Mouse (Mus musculus) limb, embryonic 11.5 days (tissue): ENCODE measurements at regions not wholly inside any gene's neighbourhood (a gene's known extent, or its start where the extent isn't known, plus 50 kb on each side); places are given as distances from the start of the nearest gene placed in this dataset.

Experiments
- ATAC-seq: fragments of 200-750 bp; cut with Nextera tagmentation; 2 replicates; pipeline ENCODE4 v1.8.0; 2017; ENCODE audit warnings: low read depth; ENCODE audit not compliant: insufficient number of reproducible peaks, low FRiP score, low TSS enrichment
- DNase-seq: peaks from one replicate; pipeline ENCODE4 v3.0.0-alpha.2; 2015; ENCODE audit warnings: low spot score
- H3K27ac ChIP-seq: fragments of 300-500 bp; sonication (generic); replicated peaks from 2 replicates; pipeline ENCODE4 v1.5.1; 2014; ENCODE audit warnings: low read depth, mild to moderate bottlenecking, low read length
- H3K27me3 ChIP-seq: fragments of 300-500 bp; sonication (generic); 2 replicates; pipeline ENCODE4 v1.6.1; 2014; ENCODE audit warnings: mild to moderate bottlenecking, low read length, mixed read lengths; ENCODE audit not compliant: control insufficient read depth, insufficient read depth
- H3K36me3 ChIP-seq: fragments of 300-500 bp; sonication (generic); 2 replicates; pipeline ENCODE4 v1.6.1; 2014; ENCODE audit warnings: mild to moderate bottlenecking, low read length, moderate library complexity, mixed read lengths; ENCODE audit not compliant: control insufficient read depth, insufficient read depth
- H3K4me1 ChIP-seq: fragments of 300-500 bp; sonication (generic); 2 replicates; pipeline ENCODE4 v1.6.1; 2014; ENCODE audit warnings: low read length, mixed read lengths; ENCODE audit not compliant: control insufficient read depth, insufficient read depth
- H3K4me2 ChIP-seq: fragments of 300-500 bp; sonication (generic); 2 replicates; pipeline ENCODE4 v1.6.1; 2014; ENCODE audit warnings: low read depth, mild to moderate bottlenecking, moderate library complexity; ENCODE audit not compliant: severe bottlenecking
- H3K4me3 ChIP-seq: fragments of 300-500 bp; sonication (generic); 2 replicates; pipeline ENCODE4 v1.5.1; 2014; ENCODE audit warnings: low read depth, low read length
- H3K9ac ChIP-seq: fragments of 300-500 bp; sonication (generic); 2 replicates; pipeline ENCODE4 v1.6.1; 2014; ENCODE audit warnings: mild to moderate bottlenecking, low read length
- H3K9me3 ChIP-seq: fragments of 300-500 bp; sonication (generic); 2 replicates; pipeline ENCODE4 v1.6.1; 2016; ENCODE audit warnings: low read length; ENCODE audit not compliant: control insufficient read depth
- WGBS: fragments of 180-500 bp; shearing (Covaris S2); extraction: QIAGEN DNeasy Blood & Tissue Kit; methylation state at CpG from one replicate; pipeline ENCODE4 v1.1.7; 2014; 5-methylcytosine and 5-hydroxymethylcytosine counted together

GRCm38 (mm10) chr16:39709387-39710039 is 274.6 kb upstream of the Lsamp start:
- no peak overlapping the region for H3K27ac ChIP-seq
- no peaks in the 10 kb centered on the region for H3K9me3 ChIP-seq
- no peaks in the 10 kb centered on the region for H3K4me1 ChIP-seq
- no peaks in the 10 kb centered on the region for H3K36me3 ChIP-seq
- H3K4me3 ChIP-seq, result no peak overlapping the region
- no peaks in the 10 kb centered on the region; the same call in 1 of the 2 replicates for H3K27me3 ChIP-seq
- WGBS, result 72% methylated on average over 10 of the region's 10 CpGs
- no peak overlapping the region for H3K9ac ChIP-seq
- ATAC-seq, result no peak
- no peak for DNase-seq
- no peak overlapping the region for H3K4me2 ChIP-seq

GRCm38 (mm10) chr16:39727586-39727985 is 256.6 kb upstream of the Lsamp start:
- H3K4me2 ChIP-seq, result no peak overlapping the region
- no peak overlapping the region for H3K4me3 ChIP-seq
- H3K36me3 ChIP-seq, result no peaks in the 10 kb centered on the region
- H3K9ac ChIP-seq, result no peak overlapping the region
- no peaks in the 10 kb centered on the region for H3K9me3 ChIP-seq
- WGBS, result 89% methylated on average over 4 of the region's 4 CpGs
- DNase-seq, result no peak
- no peak overlapping the region for H3K27ac ChIP-seq
- no peaks in the 10 kb centered on the region for H3K27me3 ChIP-seq
- no peaks in the 10 kb centered on the region for H3K4me1 ChIP-seq
- no peak for ATAC-seq

GRCm38 (mm10) chr16:39746041-39746736 is 238.0 kb upstream of the Lsamp start:
- no peak for ATAC-seq

GRCm38 (mm10) chr16:39751748-39752147 is 232.4 kb upstream of the Lsamp start:
- ATAC-seq (no peak), DNase-seq (no peak)
- no peak overlapping the region for H3K4me2 ChIP-seq
- no peak overlapping the region for H3K9ac ChIP-seq
- 96% methylated on average over 2 of the region's 2 CpGs for WGBS
- H3K4me1 ChIP-seq, result no peaks in the 10 kb centered on the region
- H3K9me3 ChIP-seq, result no peaks in the 10 kb centered on the region
- no peaks in the 10 kb centered on the region for H3K36me3 ChIP-seq
- no peak overlapping the region for H3K4me3 ChIP-seq
- no peaks in the 10 kb centered on the region for H3K27me3 ChIP-seq
- no peak overlapping the region for H3K27ac ChIP-seq

More at GRCm38 (mm10) chr16:39746041-39746736, 238.0 kb upstream of the Lsamp start:
- Histone ChIP-seq H3K36me3 (no peaks in the 10 kb centered on the region), H3K9ac (no peak overlapping the region), H3K9me3 (no peaks in the 10 kb centered on the region), H3K4me1 (no peaks in the 10 kb centered on the region), H3K27me3 (no peaks in the 10 kb centered on the region), H3K4me3 (no peak overlapping the region), H3K4me2 (no peak overlapping the region), H3K27ac (no peak overlapping the region)
- no peak for DNase-seq
- WGBS, result 68% methylated on average over 5 of the region's 5 CpGs

- Histone ChIP-seq H3K27ac (no peak overlapping the region), H3K9ac (no peak overlapping the region), H3K27me3 (no peaks in the 10 kb centered on the region), H3K4me2 (no peak overlapping the region), H3K4me3 (no peak overlapping the region), H3K36me3 (no peaks in the 10 kb centered on the region), H3K9me3 (no peaks in the 10 kb centered on the region), H3K4me1 (no peaks in the 10 kb centered on the region)
- ATAC-seq (no peak), DNase-seq (no peak)
- 84% methylated on average over 3 of the region's 3 CpGs for WGBS
Measured at GRCm38 (mm10) chr16:39801063-39801462, 183.1 kb upstream of the Lsamp start.

GRCm38 (mm10) chr16:39820131-39820530 is 164.0 kb upstream of the Lsamp start:
- H3K4me1 ChIP-seq, result no peaks in the 10 kb centered on the region

GRCm38 (mm10) chr16:39834241-39834640 is 149.9 kb upstream of the Lsamp start:
- Histone ChIP-seq H3K9ac (no peak overlapping the region), H3K4me2 (no peak overlapping the region), H3K9me3 (no peaks in the 10 kb centered on the region), H3K36me3 (no peaks in the 10 kb centered on the region), H3K4me1 (no peaks in the 10 kb centered on the region), H3K4me3 (no peak overlapping the region), H3K27me3 (no peaks in the 10 kb centered on the region), H3K27ac (no peak overlapping the region)
- DNase-seq, result no peak
- no peak for ATAC-seq
- WGBS, result 53% methylated on average over 3 of the region's 3 CpGs

More at GRCm38 (mm10) chr16:39820131-39820530, 164.0 kb upstream of the Lsamp start:
- Histone ChIP-seq H3K9ac (no peak overlapping the region), H3K4me2 (no peak overlapping the region), H3K4me3 (no peak overlapping the region), H3K27me3 (no peaks in the 10 kb centered on the region), H3K9me3 (no peaks in the 10 kb centered on the region), H3K36me3 (no peaks in the 10 kb centered on the region), H3K27ac (no peak overlapping the region)
- DNase-seq (no peak), ATAC-seq (no peak)

- WGBS, result 80% methylated on average over 5 of the region's 5 CpGs
- no peak overlapping the region for H3K27ac ChIP-seq
- H3K4me2 ChIP-seq, result no peak overlapping the region
- no peaks in the 10 kb centered on the region for H3K4me1 ChIP-seq
- H3K9me3 ChIP-seq, result no peaks in the 10 kb centered on the region
- no peaks in the 10 kb centered on the region for H3K27me3 ChIP-seq
- no peaks in the 10 kb centered on the region for H3K36me3 ChIP-seq
- DNase-seq (no peak), ATAC-seq (no peak)
- no peak overlapping the region for H3K4me3 ChIP-seq
- H3K9ac ChIP-seq, result no peak overlapping the region
Measured at GRCm38 (mm10) chr16:39881525-39881924, 102.6 kb upstream of the Lsamp start.
